8 mouse cellular contexts compared by ENCODE assay signal in genomic region chr11:63412364-63412991, GRCm38 (mm10).
DNase-seq lines count a peak whose midpoint lies in the region; ATAC-seq and TF ChIP-seq lines count a peak whose summit lies in the region.

No protein-coding gene starts in this region.

- WGBS in kidney, postnatal 0 days = 17% methylated on average over 18 of the region's 18 CpGs
- WGBS in kidney, adult 2 months = 41% methylated on average over 18 of the region's 18 CpGs
- WGBS in embryonic facial prominence, embryonic 11.5 days = 2% methylated on average over 18 of the region's 18 CpGs
- WGBS in intestine, postnatal 0 days = 17% methylated on average over 18 of the region's 18 CpGs
- WGBS in neural tube, embryonic 14.5 days = 3% methylated on average over 18 of the region's 18 CpGs

- H3K9me3 ChIP-seq in kidney, postnatal 0 days (replicated peaks; ENCODE audit: low read length) = no peaks in the 10 kb centered on the region
- H3K9me3 ChIP-seq in embryonic facial prominence, embryonic 11.5 days (replicated peaks; ENCODE audit: control insufficient read depth, low read length) = no peaks in the 10 kb centered on the region
- H3K9me3 ChIP-seq in intestine, postnatal 0 days (ENCODE audit: control insufficient read depth) = no peaks in the 10 kb centered on the region
- no peaks in the 10 kb centered on the region for H3K9me3 ChIP-seq in neural tube, embryonic 14.5 days (ENCODE audit: control insufficient read depth, low read length)

- no peak for DNase-seq in kidney, postnatal 0 days (ENCODE audit: low spot score)
- DNase-seq in kidney, adult 2 months = no peak
- peak; percentile 59 for DNase-seq in embryonic facial prominence, embryonic 11.5 days (ENCODE audit: low spot score)
- no peak for DNase-seq in cerebellum, postnatal 14 days
- DNase-seq in gastrocnemius, postnatal 4 days (ENCODE audit: low spot score in 2 of 2) = no peak

- TF ChIP-seq CTCF in kidney, postnatal 0 days (IDR thresholded peaks at IDR 0.05; ENCODE audit: low read depth) = no peak
- no peak for TF ChIP-seq CTCF in kidney, adult 2 months (conservative IDR thresholded peaks at IDR 0.05; ENCODE audit: insufficient read depth, insufficient read length, low read depth, low read length)
- TF ChIP-seq CTCF in intestine, postnatal 0 days (IDR thresholded peaks at IDR 0.05; ENCODE audit: low read depth) = no peak

- peak overlapping the region; percentile 64 for H3K4me2 ChIP-seq in kidney, postnatal 0 days (ENCODE audit: low read length)
- peak overlapping the region; percentile 26 for H3K4me2 ChIP-seq in embryonic facial prominence, embryonic 11.5 days (ENCODE audit: low read depth, low read length)
- peak overlapping the region; percentile 63 for H3K4me2 ChIP-seq in intestine, postnatal 0 days (replicated peaks; ENCODE audit: low read depth)
- H3K4me2 ChIP-seq in neural tube, embryonic 14.5 days (ENCODE audit: low read depth, low read length) = peak overlapping the region; percentile 37

- no peak overlapping the region for H3K9ac ChIP-seq in kidney, postnatal 0 days (ENCODE audit: low read depth, low read length)
- no peak overlapping the region for H3K9ac ChIP-seq in embryonic facial prominence, embryonic 11.5 days (replicated peaks; ENCODE audit: low read length)
- peak overlapping the region; percentile 31; the same call in 1 of the 2 replicates for H3K9ac ChIP-seq in intestine, postnatal 0 days (ENCODE audit: low read depth, low read length)
- H3K9ac ChIP-seq in neural tube, embryonic 14.5 days (replicated peaks; ENCODE audit: low read depth, low read length) = no peak overlapping the region

- no peak for TF ChIP-seq POLR2A in kidney, adult 2 months (IDR thresholded peaks at IDR 0.05; ENCODE audit: low read depth, low read length)

- no peak for ATAC-seq in kidney, postnatal 0 days (replicated peaks; ENCODE audit: low FRiP score, low read depth)
- peak; percentile 56 for ATAC-seq in embryonic facial prominence, embryonic 11.5 days (replicated peaks; ENCODE audit: insufficient number of reproducible peaks, low FRiP score, low TSS enrichment, low read depth)
- ATAC-seq in intestine, postnatal 0 days = no peak
- no peak for ATAC-seq in neural tube, embryonic 14.5 days (ENCODE audit: low read depth)
- ATAC-seq in megakaryocyte, adult 5-6 weeks (ENCODE audit: poor library complexity, severe bottlenecking) = no peak

- no peaks in the 10 kb centered on the region for H3K36me3 ChIP-seq in kidney, postnatal 0 days (ENCODE audit: insufficient read depth, low read length)
- no peaks in the 10 kb centered on the region for H3K36me3 ChIP-seq in kidney, adult 2 months (ENCODE audit: control insufficient read depth, insufficient read depth, low read length)
- no peaks in the 10 kb centered on the region for H3K36me3 ChIP-seq in embryonic facial prominence, embryonic 11.5 days (replicated peaks; ENCODE audit: control insufficient read depth, insufficient read depth, low read depth, low read length)
- no peaks in the 10 kb centered on the region for H3K36me3 ChIP-seq in intestine, postnatal 0 days (ENCODE audit: control insufficient read depth, insufficient read depth)
- no peaks in the 10 kb centered on the region for H3K36me3 ChIP-seq in neural tube, embryonic 14.5 days (ENCODE audit: control insufficient read depth, insufficient read depth, low read length)

- peak overlapping the region; percentile 32 for H3K4me3 ChIP-seq in kidney, postnatal 0 days (replicated peaks; ENCODE audit: low read depth, low read length)
- H3K4me3 ChIP-seq in kidney, adult 2 months (ENCODE audit: insufficient read depth, low read depth, low read length) = no peak overlapping the region
- peak overlapping the region; percentile 3; the same call in 1 of the 2 replicates for H3K4me3 ChIP-seq in embryonic facial prominence, embryonic 11.5 days (ENCODE audit: low read depth, low read length)
- peak overlapping the region; percentile 32 for H3K4me3 ChIP-seq in intestine, postnatal 0 days (ENCODE audit: low read depth, low read length)
- no peak overlapping the region for H3K4me3 ChIP-seq in neural tube, embryonic 14.5 days (ENCODE audit: low read depth, low read length)

- no peaks in the 10 kb centered on the region for H3K27me3 ChIP-seq in kidney, postnatal 0 days (ENCODE audit: insufficient read depth, low read length)
- no peaks in the 10 kb centered on the region for H3K27me3 ChIP-seq in kidney, adult 2 months (replicated peaks; ENCODE audit: control insufficient read depth, insufficient read depth, low read length)
- H3K27me3 ChIP-seq in embryonic facial prominence, embryonic 11.5 days (ENCODE audit: control insufficient read depth, insufficient read depth, low read length) = no peaks in the 10 kb centered on the region
- no peaks in the 10 kb centered on the region for H3K27me3 ChIP-seq in intestine, postnatal 0 days (replicated peaks; ENCODE audit: control insufficient read depth, insufficient read depth, low read length)
- H3K27me3 ChIP-seq in neural tube, embryonic 14.5 days (ENCODE audit: control insufficient read depth, insufficient read depth, low read length) = no peaks in the 10 kb centered on the region

- 0 out of 2 replicates have a peak, but pooled peaks cover 12% of the 10 kb centered on the region for H3K4me1 ChIP-seq in kidney, postnatal 0 days (replicated peaks; ENCODE audit: insufficient read depth, low read length)
- no peaks in the 10 kb centered on the region; the same call in 1 of the 2 replicates for H3K4me1 ChIP-seq in kidney, adult 2 months (ENCODE audit: control insufficient read depth, insufficient read depth, low read length)
- no peaks in the 10 kb centered on the region; the same call in 1 of the 2 replicates for H3K4me1 ChIP-seq in embryonic facial prominence, embryonic 11.5 days (ENCODE audit: control insufficient read depth, insufficient read depth, low read length)
- H3K4me1 ChIP-seq in intestine, postnatal 0 days (replicated peaks; ENCODE audit: control insufficient read depth, insufficient read depth, low read length) = 0 out of 2 replicates have a peak, but pooled peaks cover 5% of the 10 kb centered on the region
- peaks cover 5% of the 10 kb centered on the region; the same call in 1 of the 2 replicates for H3K4me1 ChIP-seq in neural tube, embryonic 14.5 days (ENCODE audit: control insufficient read depth, insufficient read depth, low read length)

- no peak overlapping the region for H3K27ac ChIP-seq in kidney, postnatal 0 days
- H3K27ac ChIP-seq in kidney, adult 2 months (ENCODE audit: insufficient read depth, low read depth, low read length) = no peak overlapping the region
- H3K27ac ChIP-seq in embryonic facial prominence, embryonic 11.5 days (replicated peaks; ENCODE audit: low read depth, low read length) = no peak overlapping the region
- H3K27ac ChIP-seq in intestine, postnatal 0 days (ENCODE audit: low read depth, low read length) = no peak overlapping the region
- H3K27ac ChIP-seq in neural tube, embryonic 14.5 days (ENCODE audit: low read depth, low read length) = no peak overlapping the region

Comparison
In these comparisons a context has a peak if more than half of its experiments do, and no peak if none do; other contexts are left out.
1. H3K4me3 ChIP-seq: peak in kidney, postnatal 0 days (single experiment), embryonic facial prominence, embryonic 11.5 days (single experiment) and intestine, postnatal 0 days (single experiment); none in kidney, adult 2 months (single experiment) and neural tube, embryonic 14.5 days (single experiment).
2. Peak in every context shown above with its lines, with median percentiles within 50 percentile points of each other: H3K4me2 ChIP-seq.